Mouse (Mus musculus) hindbrain, postnatal 0 days (tissue): ENCODE results near the gene Nfib. TPM values are rescaled to one million over a fixed set of nuclear protein-coding genes. Genes with fewer than 3 reads are reported as not detected.

Experiments
- ATAC-seq: fragments of 200-750 bp; cut with Nextera tagmentation; 2 replicates; pipeline ENCODE4 v1.8.0; 2017; ENCODE audit warnings: mild to moderate bottlenecking, moderate TSS enrichment, moderate library complexity
- DNase-seq: peaks from one replicate; pipeline ENCODE4 v3.0.0-alpha.2; 2015; ENCODE audit warnings: low spot score
- H3K27ac ChIP-seq: fragments of 300-500 bp; sonication (generic); 2 replicates; pipeline ENCODE4 v1.5.1; 2014; ENCODE audit warnings: mild to moderate bottlenecking
- H3K27me3 ChIP-seq: fragments of 300-500 bp; sonication (generic); 2 replicates; pipeline ENCODE4 v1.6.1; 2014; ENCODE audit warnings: low read length, mixed read lengths; ENCODE audit not compliant: insufficient read depth
- H3K36me3 ChIP-seq: fragments of 300-500 bp; sonication (generic); 2 replicates; pipeline ENCODE4 v1.6.1; 2014; ENCODE audit warnings: low read length, mixed read lengths; ENCODE audit not compliant: insufficient read depth
- H3K4me1 ChIP-seq: fragments of 300-500 bp; sonication (generic); 2 replicates; pipeline ENCODE4 v1.6.1; 2014; ENCODE audit warnings: antibody characterized with exemption, low read length, mixed read lengths; ENCODE audit not compliant: insufficient read depth
- H3K4me2 ChIP-seq: fragments of 300-500 bp; sonication (generic); 2 replicates; pipeline ENCODE4 v1.6.1; 2014; ENCODE audit warnings: low read depth, mild to moderate bottlenecking, low read length, moderate library complexity, mixed read lengths
- H3K4me3 ChIP-seq: fragments of 300-500 bp; sonication (generic); 2 replicates; pipeline ENCODE4 v1.5.1; 2014; ENCODE audit warnings: low read length
- H3K9ac ChIP-seq: fragments of 300-500 bp; sonication (generic); replicated peaks from 2 replicates; pipeline ENCODE4 v1.6.1; 2014; ENCODE audit warnings: mild to moderate bottlenecking, low read length, moderate library complexity, mixed read lengths
- H3K9me3 ChIP-seq: fragments of 300-500 bp; sonication (generic); 2 replicates; pipeline ENCODE4 v1.6.1; 2016; ENCODE audit warnings: low read length, mixed read lengths
- CTCF ChIP-seq: IDR thresholded peaks from 2 replicates; pipeline ENCODE4 v1.5.1; 2016; ENCODE audit warnings: antibody characterized with exemption, control low read depth, low read depth
- WGBS: fragments of 180-500 bp; shearing (Covaris S2); extraction: QIAGEN DNeasy Blood & Tissue Kit; methylation state at CpG from one replicate; pipeline ENCODE4 v1.1.7; 2014; 5-methylcytosine and 5-hydroxymethylcytosine counted together
- polyA plus RNA-seq: library from polyadenylated mRNA; unstranded; fragments of >200 nt; fragmentation: Nextera tagmentation; extraction: Ambion mirVana; gene quantifications from 2 replicates; pipeline ENCODE4 v1.2.1, GENCODE M21; 2015
- total RNA-seq: library from RNA; depleted of rRNA; stranded (reverse); fragments of >200 nt; gene quantifications from 2 replicates; pipeline ENCODE4 v1.2.3, GENCODE M21; 2014

Gene Nfib
- total and polyA plus RNA-seq, 2 experiments from 2014 or later: 69.8 to 112 TPM

- Histone ChIP-seq H3K36me3 (no peaks in the 10 kb centered on the region), H3K27me3 (no peaks in the 10 kb centered on the region), H3K27ac (no peak overlapping the region), H3K4me3 (no peak overlapping the region), H3K4me1 (peaks cover 6% of the 10 kb centered on the region; the same call in 1 of the 2 replicates), H3K9ac (no peak overlapping the region), H3K9me3 (no peaks in the 10 kb centered on the region), H3K4me2 (no peak overlapping the region)
- DNase-seq: no peak
- peak; percentile 28; the same call in 1 of the 2 replicates for ATAC-seq
- no peak for TF ChIP-seq CTCF
- 63% methylated on average over 9 of the region's 9 CpGs for WGBS
Measured at GRCm38 (mm10) chr4:82644797-82645196, 60.8 kb downstream of the Nfib start.

GRCm38 (mm10) chr4:82643734-82644085, 61.8 kb downstream of the Nfib start:
- ATAC-seq (peak; percentile 81), DNase-seq (no peak)
- Histone ChIP-seq H3K4me2 (0 out of 2 replicates have a peak overlapping the region, but pooled peaks have one; percentile 7), H3K9me3 (no peaks in the 10 kb centered on the region), H3K27ac (peak overlapping the region; percentile 70; the same call in 1 of the 2 replicates), H3K36me3 (no peaks in the 10 kb centered on the region), H3K4me3 (no peak overlapping the region), H3K4me1 (peaks cover 6% of the 10 kb centered on the region; the same call in 1 of the 2 replicates), H3K27me3 (no peaks in the 10 kb centered on the region), H3K9ac (no peak overlapping the region)
- WGBS: 49% methylated on average over 5 of the region's 5 CpGs
- TF ChIP-seq CTCF: no peak

- Histone ChIP-seq H3K9me3 (no peaks in the 10 kb centered on the region), H3K4me2 (0 out of 2 replicates have a peak overlapping the region, but pooled peaks have one; percentile 7), H3K36me3 (no peaks in the 10 kb centered on the region), H3K9ac (no peak overlapping the region), H3K27me3 (no peaks in the 10 kb centered on the region), H3K4me1 (peaks cover 6% of the 10 kb centered on the region; the same call in 1 of the 2 replicates), H3K27ac (peak overlapping the region; percentile 70), H3K4me3 (no peak overlapping the region)
- DNase-seq: peak; percentile 84
- peak; percentile 87 for TF ChIP-seq CTCF
- WGBS: 33% methylated on average over 6 of the region's 6 CpGs
- ATAC-seq: peak; percentile 92
Measured at GRCm38 (mm10) chr4:82643022-82643733, 62.4 kb downstream of the Nfib start.

- Histone ChIP-seq H3K4me1 (peaks cover 6% of the 10 kb centered on the region; the same call in 1 of the 2 replicates), H3K4me3 (no peak overlapping the region), H3K27ac (no peak overlapping the region), H3K4me2 (no peak overlapping the region), H3K36me3 (no peaks in the 10 kb centered on the region), H3K9me3 (no peaks in the 10 kb centered on the region), H3K27me3 (no peaks in the 10 kb centered on the region), H3K9ac (no peak overlapping the region)
- WGBS: 75% methylated on average over 5 of the region's 5 CpGs
- TF ChIP-seq CTCF: no peak
- no peak for ATAC-seq
- DNase-seq: no peak
Measured at GRCm38 (mm10) chr4:82641066-82641680, 64.4 kb downstream of the Nfib start.

- H3K4me3 ChIP-seq: no peak overlapping the region
- 95% methylated on average over 9 of the region's 9 CpGs for WGBS
- no peak overlapping the region for H3K27ac ChIP-seq
- H3K27me3 ChIP-seq: no peaks in the 10 kb centered on the region
- ATAC-seq: no peak
- DNase-seq: no peak
- no peak overlapping the region for H3K9ac ChIP-seq
- TF ChIP-seq CTCF: no peak
- H3K4me2 ChIP-seq: no peak overlapping the region
- no peaks in the 10 kb centered on the region for H3K4me1 ChIP-seq
- no peaks in the 10 kb centered on the region for H3K36me3 ChIP-seq
- H3K9me3 ChIP-seq: no peaks in the 10 kb centered on the region
Measured at GRCm38 (mm10) chr4:82638251-82638650, 67.3 kb downstream of the Nfib start.

GRCm38 (mm10) chr4:82637633-82638032, 67.9 kb downstream of the Nfib start:
- Histone ChIP-seq H3K27ac (no peak overlapping the region), H3K4me1 (no peaks in the 10 kb centered on the region), H3K9me3 (no peaks in the 10 kb centered on the region), H3K4me3 (no peak overlapping the region), H3K4me2 (no peak overlapping the region), H3K9ac (no peak overlapping the region), H3K27me3 (no peaks in the 10 kb centered on the region), H3K36me3 (no peaks in the 10 kb centered on the region)
- ATAC-seq (no peak), DNase-seq (no peak)
- WGBS: 67% methylated on average over 4 of the region's 4 CpGs
- TF ChIP-seq CTCF: no peak

- Histone ChIP-seq H3K4me3 (no peak overlapping the region), H3K27ac (no peak overlapping the region), H3K36me3 (no peaks in the 10 kb centered on the region), H3K9me3 (no peaks in the 10 kb centered on the region), H3K9ac (no peak overlapping the region), H3K27me3 (no peaks in the 10 kb centered on the region), H3K4me1 (no peaks in the 10 kb centered on the region), H3K4me2 (no peak overlapping the region)
- no peak for DNase-seq
- 50% methylated on average over 5 of the region's 5 CpGs for WGBS
- no peak for ATAC-seq
- no peak for TF ChIP-seq CTCF
Measured at GRCm38 (mm10) chr4:82636658-82637057, 68.9 kb downstream of the Nfib start.
